In the genomic region with DNA sequence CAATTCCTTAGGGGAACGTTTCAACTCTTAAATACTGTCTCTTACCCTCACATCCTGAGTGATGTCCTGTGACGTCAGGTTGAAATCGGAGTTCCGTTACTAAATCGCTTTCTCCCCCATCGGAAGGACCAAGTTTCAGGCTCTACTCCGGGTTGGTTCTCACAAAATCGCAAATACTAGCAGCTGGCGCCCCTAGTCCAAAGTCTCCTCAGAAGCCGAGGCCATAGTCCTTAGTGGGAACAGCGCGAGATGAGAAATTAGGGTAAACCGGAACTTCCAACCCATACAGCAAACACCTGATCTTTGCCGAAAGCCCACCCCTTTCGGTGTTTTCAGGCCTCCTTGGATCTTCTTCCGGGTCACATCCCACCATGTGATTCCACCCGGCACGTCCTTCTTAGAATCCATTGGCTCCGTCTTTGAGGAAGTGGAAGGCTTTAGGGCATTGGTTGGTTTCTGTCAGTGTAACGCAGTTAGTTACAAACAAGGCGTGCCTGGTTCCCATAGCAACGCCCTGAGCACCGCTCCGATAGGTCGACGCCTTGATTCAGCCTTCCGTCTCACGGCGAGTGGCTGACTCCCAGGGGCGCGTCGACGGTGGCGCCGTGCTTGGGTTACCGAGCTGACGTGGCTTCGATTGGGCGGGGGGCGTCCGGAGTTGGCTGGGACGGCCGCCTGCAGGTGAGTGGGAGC, we compare ENCODE assay signal across 8 mouse cellular contexts. TPM values are rescaled to one million over a fixed set of nuclear protein-coding genes. Genes with fewer than 3 reads are reported as not detected.
DNase-seq lines count a peak whose midpoint lies in the region; ATAC-seq and TF ChIP-seq lines count a peak whose summit lies in the region.

Gene Eaf2 (minus strand): TSS at position 421 of the 693 bp plus-strand sequence.
Gene Golgb1 (plus strand): TSS at position 558 of the 693 bp plus-strand sequence.

- under 1% methylated on average over 43 of the region's 43 CpGs for WGBS in forebrain, embryonic 10.5 days
- under 1% methylated on average over 43 of the region's 43 CpGs for WGBS in heart, embryonic 15.5 days
- WGBS in liver, embryonic 14.5 days (ENCODE audit: insufficient replicate concordance): under 1% methylated on average over 43 of the region's 43 CpGs
- WGBS in neural tube, embryonic 11.5 days: under 1% methylated on average over 43 of the region's 43 CpGs
- WGBS in stomach, postnatal 0 days: under 1% methylated on average over 43 of the region's 43 CpGs

- ATAC-seq in heart, embryonic 15.5 days (replicated peaks; ENCODE audit: insufficient number of reproducible peaks, insufficient read depth, low FRiP score, low read depth): peak; percentile 99
- ATAC-seq in liver, embryonic 14.5 days (ENCODE audit: insufficient read depth): peak; percentile 98
- ATAC-seq in neural tube, embryonic 11.5 days (ENCODE audit: insufficient read depth, low FRiP score, low TSS enrichment): peak; percentile 100
- ATAC-seq in stomach, postnatal 0 days (ENCODE audit: low FRiP score, low TSS enrichment): peak; percentile 100

- peaks cover 17% of the 10 kb centered on the region for H3K4me1 ChIP-seq in forebrain, embryonic 10.5 days
- peaks cover 22% of the 10 kb centered on the region for H3K4me1 ChIP-seq in heart, embryonic 15.5 days (replicated peaks)
- peaks cover 8 to 9% of the 10 kb centered on the region in 2 experiments; a peak in 3 of 4 replicates for H3K4me1 ChIP-seq in liver, embryonic 14.5 days (replicated peaks; ENCODE audit: control insufficient read depth in 2 of 2, insufficient read depth in 2 of 2, low read length in 1 of 2)
- H3K4me1 ChIP-seq in neural tube, embryonic 11.5 days (ENCODE audit: control insufficient read depth, insufficient read depth, low read length): peaks cover 5% of the 10 kb centered on the region; the same call in 1 of the 2 replicates
- no peaks in the 10 kb centered on the region for H3K4me1 ChIP-seq in stomach, postnatal 0 days (replicated peaks; ENCODE audit: control insufficient read depth, insufficient read depth)

- H3K27ac ChIP-seq in forebrain, embryonic 10.5 days: peak within 1 kb of the TSS; percentile 91
- peak within 1 kb of the TSS; percentile 84 for H3K27ac ChIP-seq in heart, embryonic 15.5 days
- H3K27ac ChIP-seq in liver, embryonic 14.5 days: peak within 1 kb of the TSS; percentile 89
- H3K27ac ChIP-seq in neural tube, embryonic 11.5 days (ENCODE audit: low read depth, low read length): peak within 1 kb of the TSS; percentile 64
- H3K27ac ChIP-seq in stomach, postnatal 0 days (replicated peaks): peak within 1 kb of the TSS; percentile 90

- peak within 1 kb of the TSS; percentile 76 for H3K4me2 ChIP-seq in heart, embryonic 15.5 days
- peak within 1 kb of the TSS; percentile 81 for H3K4me2 ChIP-seq in liver, embryonic 14.5 days (ENCODE audit: low read depth)
- H3K4me2 ChIP-seq in neural tube, embryonic 11.5 days (ENCODE audit: low read depth): peak within 1 kb of the TSS; percentile 71
- H3K4me2 ChIP-seq in stomach, postnatal 0 days (replicated peaks; ENCODE audit: low read depth): peak within 1 kb of the TSS; percentile 62

- H3K4me3 ChIP-seq in forebrain, embryonic 10.5 days: peak within 1 kb of the TSS; percentile 96
- H3K4me3 ChIP-seq in heart, embryonic 15.5 days: peak within 1 kb of the TSS; percentile 67
- peak within 1 kb of the TSS; percentile 82 to 98 for H3K4me3 ChIP-seq in liver, embryonic 14.5 days (ENCODE audit: insufficient read depth in 1 of 2, low read depth in 2 of 2, low read length in 2 of 2)
- H3K4me3 ChIP-seq in neural tube, embryonic 11.5 days (ENCODE audit: low read depth, low read length): peak within 1 kb of the TSS; percentile 95
- H3K4me3 ChIP-seq in stomach, postnatal 0 days (ENCODE audit: low read depth, low read length): peak within 1 kb of the TSS; percentile 78

- TF ChIP-seq CTCF in liver, embryonic 14.5 days (IDR thresholded peaks at IDR 0.05; ENCODE audit: low read depth): no peak
- no peak for TF ChIP-seq CTCF in stomach, postnatal 0 days (IDR thresholded peaks at IDR 0.05; ENCODE audit: low read depth)

- peak within 1 kb of the TSS; percentile 86 for H3K9ac ChIP-seq in heart, embryonic 15.5 days
- peak within 1 kb of the TSS; percentile 86 for H3K9ac ChIP-seq in liver, embryonic 14.5 days (replicated peaks)
- peak within 1 kb of the TSS; percentile 70 for H3K9ac ChIP-seq in neural tube, embryonic 11.5 days (ENCODE audit: low read length)
- H3K9ac ChIP-seq in stomach, postnatal 0 days (ENCODE audit: low read length): peak within 1 kb of the TSS; percentile 90

- no peaks in the 10 kb centered on the region for H3K27me3 ChIP-seq in forebrain, embryonic 10.5 days (ENCODE audit: poor library complexity, severe bottlenecking)
- no peaks in the 10 kb centered on the region for H3K27me3 ChIP-seq in heart, embryonic 15.5 days
- no peaks in the 10 kb centered on the region for H3K27me3 ChIP-seq in liver, embryonic 14.5 days (ENCODE audit: control insufficient read depth, insufficient read depth, low read length)
- H3K27me3 ChIP-seq in neural tube, embryonic 11.5 days (ENCODE audit: control insufficient read depth, insufficient read depth, low read length): no peaks in the 10 kb centered on the region
- no peaks in the 10 kb centered on the region for H3K27me3 ChIP-seq in stomach, postnatal 0 days (ENCODE audit: control insufficient read depth, insufficient read depth, low read length)

- TF ChIP-seq EP300 in liver, embryonic 14.5 days (IDR thresholded peaks at IDR 0.05; ENCODE audit: low read depth): 0 out of 2 replicates have a peak, but pooled peaks have one; percentile 22
- no peak for TF ChIP-seq EP300 in stomach, postnatal 0 days (optimal IDR thresholded peaks at IDR 0.05)

- DNase-seq in CD8-positive naive resting alpha-beta T cell, adult 2 months (ENCODE audit: low read depth in 2 of 2, low spot score in 2 of 2): peak; percentile 93
- DNase-seq in c-Kit-positive CD71-negative TER-119-negative erythroid progenitor cells, embryonic 14.5 days (ENCODE audit: low read depth): peak; percentile 97
- peak; percentile 94 for DNase-seq in forebrain, embryonic 10.5 days (ENCODE audit: extremely low spot score, low spot score)
- peak; percentile 99 for DNase-seq in kidney, postnatal 25 days
- DNase-seq in liver, embryonic 14.5 days (ENCODE audit: low read depth in 3 of 3, low spot score in 3 of 3): peak; percentile 100
- peak; percentile 95 for DNase-seq in neural tube, embryonic 11.5 days (ENCODE audit: low spot score)
- peak; percentile 96 for DNase-seq in stomach, postnatal 0 days (ENCODE audit: low spot score)

- peaks cover 33% of the 10 kb centered on the region for H3K36me3 ChIP-seq in forebrain, embryonic 10.5 days (replicated peaks)
- peaks cover 6% of the 10 kb centered on the region for H3K36me3 ChIP-seq in heart, embryonic 15.5 days
- H3K36me3 ChIP-seq in liver, embryonic 14.5 days (replicated peaks; ENCODE audit: control insufficient read depth, insufficient read depth, low read depth): no peaks in the 10 kb centered on the region; the same call in 1 of the 2 replicates
- H3K36me3 ChIP-seq in neural tube, embryonic 11.5 days (ENCODE audit: control insufficient read depth, insufficient read depth, low read length): peaks cover 2% of the 10 kb centered on the region; the same call in 1 of the 2 replicates
- H3K36me3 ChIP-seq in stomach, postnatal 0 days (ENCODE audit: control insufficient read depth, insufficient read depth, low read length): 0 out of 2 replicates have a peak, but pooled peaks cover 2% of the 10 kb centered on the region

- H3K9me3 ChIP-seq in forebrain, embryonic 10.5 days: no peaks in the 10 kb centered on the region
- H3K9me3 ChIP-seq in heart, embryonic 15.5 days (replicated peaks): no peaks in the 10 kb centered on the region
- no peaks in the 10 kb centered on the region for H3K9me3 ChIP-seq in liver, embryonic 14.5 days (ENCODE audit: control insufficient read depth, low read length)
- H3K9me3 ChIP-seq in neural tube, embryonic 11.5 days (ENCODE audit: control insufficient read depth, low read length): no peaks in the 10 kb centered on the region
- H3K9me3 ChIP-seq in stomach, postnatal 0 days (ENCODE audit: control insufficient read depth, low read length): no peaks in the 10 kb centered on the region

RNA-seq across cellular contexts. Expression of gene Eaf2, which starts in this region (rescaled TPM):
- polyA plus RNA-seq in forebrain, embryonic 10.5 days (2016; fragmentation: Nextera tagmentation; extraction: Ambion mirVana): 1.7 and 1.8 TPM in 2 replicates
- 0.47 and 0.94 TPM in 2 replicates for polyA plus RNA-seq in heart, embryonic 15.5 days (2015; fragmentation: Nextera tagmentation; extraction: Ambion mirVana)
- 0.22 and 0.37 TPM in 2 replicates for polyA plus RNA-seq in liver, embryonic 14.5 days (2012; rRNA removed)
- 0.18 and 0.70 TPM in 2 replicates for polyA plus RNA-seq in liver, embryonic 14.5 days (2014; fragmentation: Nextera tagmentation; extraction: Ambion mirVana)
- 0.76 and 1.2 TPM in 2 replicates for polyA plus RNA-seq in neural tube, embryonic 11.5 days (2014; fragmentation: Nextera tagmentation; extraction: Ambion mirVana)
- 3.1 and 4.7 TPM in 2 replicates for polyA plus RNA-seq in stomach, postnatal 0 days (2015; fragmentation: Nextera tagmentation; extraction: Ambion mirVana)

RNA-seq across cellular contexts. Expression of gene Golgb1, which starts in this region (rescaled TPM):
- 71.8 and 76.2 TPM in 2 replicates for polyA plus RNA-seq in forebrain, embryonic 10.5 days (2016; fragmentation: Nextera tagmentation; extraction: Ambion mirVana)
- polyA plus RNA-seq in heart, embryonic 15.5 days (2015; fragmentation: Nextera tagmentation; extraction: Ambion mirVana): 56.2 and 57.7 TPM in 2 replicates
- 9.0 and 13.3 TPM in 2 replicates for polyA plus RNA-seq in liver, embryonic 14.5 days (2012; rRNA removed)
- polyA plus RNA-seq in liver, embryonic 14.5 days (2014; fragmentation: Nextera tagmentation; extraction: Ambion mirVana): 22.0 and 26.4 TPM in 2 replicates
- polyA plus RNA-seq in neural tube, embryonic 11.5 days (2014; fragmentation: Nextera tagmentation; extraction: Ambion mirVana): 74.2 and 79.3 TPM in 2 replicates
- 88.5 and 100 TPM in 2 replicates for polyA plus RNA-seq in stomach, postnatal 0 days (2015; fragmentation: Nextera tagmentation; extraction: Ambion mirVana)

Comparison
In these comparisons a context has a peak if more than half of its experiments do, and no peak if none do; other contexts are left out.
1. Peak in every context shown above with its lines: DNase-seq, ATAC-seq, H3K4me3 ChIP-seq and H3K27ac ChIP-seq.